Mouse (Mus musculus) spleen, adult 2 months (tissue): Measurements from ENCODE around the gene Cdk17.

Experiments used
- CTCF ChIP-seq: fragments of 200-500 bp; IDR thresholded peaks from 2 replicates; pipeline ENCODE4 v1.5.1; 2011; ENCODE audit warnings: mild to moderate bottlenecking, inconsistent platforms; ENCODE audit not compliant: insufficient read depth, insufficient read length, insufficient replicate concordance; ENCODE audit errors: extremely low read depth
- POLR2A ChIP-seq: fragments of 200-500 bp; IDR thresholded peaks from 2 replicates; pipeline ENCODE4 v1.6.1; 2011; ENCODE audit warnings: low read depth, low read length, inconsistent platforms

DNA sequence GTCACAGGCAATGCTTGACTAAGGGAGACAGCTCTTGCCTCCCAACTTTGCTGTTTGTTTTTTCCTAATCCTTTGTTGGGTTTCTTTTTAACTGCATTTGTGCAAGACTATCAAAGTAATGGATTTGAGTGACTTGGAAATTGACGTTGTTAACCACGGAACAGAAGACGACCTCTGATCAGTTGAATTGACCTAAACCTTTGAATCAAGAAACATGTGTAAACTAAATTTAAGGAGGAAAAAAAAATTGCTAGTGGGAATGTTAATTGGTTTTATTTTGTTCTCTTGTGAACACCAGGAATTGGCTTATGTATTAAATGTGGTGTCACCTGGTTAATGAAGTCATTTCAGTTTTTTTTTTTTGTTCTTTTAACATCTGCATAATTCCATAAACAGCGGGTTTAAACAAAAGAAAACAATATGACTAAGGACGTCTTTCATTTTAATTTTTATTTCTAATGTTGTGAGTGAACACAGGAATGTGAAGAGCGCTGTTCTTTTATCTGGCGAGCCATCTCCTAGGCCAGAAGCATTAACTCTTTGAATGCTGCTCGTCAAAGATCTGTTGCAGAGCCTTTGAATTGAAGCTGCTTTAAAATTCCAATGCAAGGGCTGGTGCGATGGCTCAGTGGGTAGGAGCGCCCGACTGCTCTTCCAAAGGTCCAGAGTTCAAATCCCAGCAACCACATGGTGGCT is 1.7 kb downstream of the Cdk17 start:
- TF ChIP-seq POLR2A = no peak
- TF ChIP-seq CTCF = no peak
